Mouse (Mus musculus) kidney, postnatal 14 days (tissue): ENCODE measurements around the gene Olfr1508.
"Not testable (repeated sequence)": the region's sequence is repeated elsewhere in the genome, so short reads cannot be mapped to it uniquely, and the experiment has no call there.

ENCODE experiments used
- DNase-seq: peaks from one replicate; pipeline ENCODE4 v3.0.0; 2022; ENCODE audit warnings: mixed read lengths

The Olfr1508 gene

DNA sequence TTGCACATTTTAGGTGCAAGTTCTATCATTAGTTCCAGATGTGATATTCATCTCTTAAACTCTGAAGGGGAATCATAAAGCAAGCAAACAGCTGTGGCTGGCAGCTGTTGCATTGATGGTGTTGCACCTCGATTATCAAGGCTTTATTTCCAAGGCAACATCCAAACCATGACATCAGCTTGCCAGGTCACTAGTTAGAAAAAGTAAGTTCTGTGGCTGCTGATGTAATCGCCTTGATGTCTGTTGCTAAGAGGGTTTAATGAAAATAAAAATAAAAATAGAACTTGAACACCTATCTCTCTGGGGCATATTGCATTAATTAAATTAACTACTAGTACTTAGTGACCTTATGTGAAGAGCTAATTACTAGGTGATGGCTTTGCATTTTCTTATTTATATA lies at the start of gene Olfr1508:
Olfr1508 (minus strand) TSS at position 101 of the 400 bp plus-strand sequence.
- DNase-seq, result no peak

GRCm38 (mm10) chr14:52495516-52495915 lies 28.2 kb upstream of the Olfr1508 start, which contains the start of gene Olfr1507:
Gene Olfr1507 (minus strand): TSS chr14:52495749.
- DNase-seq, result no peak

DNA sequence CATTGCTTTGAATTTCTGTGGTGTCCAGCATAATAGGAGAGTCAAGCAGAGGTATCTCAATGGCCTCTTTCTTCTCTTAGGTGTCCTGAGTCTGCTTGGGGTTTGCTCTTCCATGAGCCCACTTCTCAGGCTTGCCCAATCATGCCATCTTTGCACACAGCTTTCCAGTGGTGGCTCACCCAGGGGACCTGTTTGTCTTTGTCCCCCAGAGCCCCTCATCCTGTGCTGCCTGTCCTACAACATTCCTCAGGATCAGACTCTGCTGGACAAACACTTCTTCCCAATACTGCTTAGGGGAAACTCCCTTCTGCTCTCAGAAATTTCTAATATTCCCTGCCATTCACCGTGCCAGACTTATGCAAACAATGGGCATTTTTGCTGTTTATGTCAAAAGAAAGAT lies 1.6 kb downstream of the Olfr1508 start:
- no peak for DNase-seq

- DNase-seq, result no peak
These were observed 5.4 kb downstream of the Olfr1508 start for GRCm38 (mm10) chr14:52461928-52462327.

- DNase-seq, result no peak
These were observed 16.2 kb downstream of the Olfr1508 start for GRCm38 (mm10) chr14:52451138-52451537.

DNA sequence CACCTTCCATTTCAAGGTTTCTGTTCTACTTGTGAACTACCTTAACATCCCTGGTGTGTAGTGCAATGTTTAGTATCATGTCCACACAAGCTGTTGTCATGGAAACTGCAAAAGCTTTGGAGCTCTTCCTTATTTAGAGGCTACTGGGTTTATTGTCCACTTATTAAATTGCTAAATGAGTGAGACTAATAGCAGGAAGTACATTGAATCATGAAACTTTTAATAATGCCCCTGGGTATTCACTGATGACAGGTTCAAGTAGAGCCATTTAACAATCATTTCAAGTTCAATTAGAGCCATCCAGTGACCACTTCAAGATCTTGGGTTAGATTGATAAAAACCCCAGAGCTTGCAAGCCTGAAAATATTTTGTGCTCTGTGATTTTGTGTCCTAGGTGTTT lies 24.6 kb downstream of the Olfr1508 start, which contains the start of gene Olfr1509:
Olfr1509 (plus strand) TSS at position 301 of the 400 bp plus-strand sequence.
- no peak for DNase-seq

DNA sequence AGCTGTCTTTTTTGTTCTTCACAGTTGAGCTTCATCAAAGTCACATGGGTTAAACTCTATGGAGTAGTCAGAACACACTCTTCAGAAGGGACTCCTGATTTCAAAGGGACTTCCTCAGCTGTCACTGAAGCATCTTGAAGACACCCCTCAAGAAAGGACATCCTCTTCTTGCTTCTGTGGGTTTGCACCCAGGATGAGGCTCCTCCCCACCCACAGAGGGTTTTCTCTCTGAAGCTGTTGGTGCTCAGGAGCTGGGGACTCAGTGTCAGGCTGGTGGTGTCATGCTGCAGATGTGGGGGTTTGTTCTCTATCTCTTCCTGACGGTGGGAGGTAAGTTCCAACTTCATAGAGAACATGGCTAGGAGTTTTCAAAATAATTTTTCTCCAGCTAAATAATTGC lies 39.6 kb downstream of the Olfr1508 start:
- DNase-seq, result no peak

DNA sequence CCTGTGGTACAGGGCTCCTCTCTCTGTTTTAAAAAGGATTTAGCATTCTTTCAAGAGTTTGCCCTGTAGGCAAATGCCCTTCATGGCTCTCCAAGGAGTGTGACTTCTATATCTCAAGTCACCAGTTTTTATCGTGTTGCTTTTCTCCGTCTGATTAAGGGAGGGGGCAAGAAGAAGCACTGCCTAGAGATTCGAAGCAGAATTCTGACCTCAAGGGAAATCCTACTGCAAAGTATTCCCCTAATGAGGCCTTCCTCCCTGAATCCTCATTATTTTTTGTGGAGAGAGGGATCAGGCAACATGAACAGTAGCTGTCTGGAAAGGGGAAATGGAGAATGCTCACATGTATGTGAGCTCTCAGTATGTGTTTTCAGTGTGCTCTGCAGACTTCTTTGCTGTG lies 53.0 kb downstream of the Olfr1508 start, which contains the start of gene Olfr1510:
Olfr1510 (minus strand) TSS at position 101 of the 400 bp plus-strand sequence.
- DNase-seq, result no peak

DNA sequence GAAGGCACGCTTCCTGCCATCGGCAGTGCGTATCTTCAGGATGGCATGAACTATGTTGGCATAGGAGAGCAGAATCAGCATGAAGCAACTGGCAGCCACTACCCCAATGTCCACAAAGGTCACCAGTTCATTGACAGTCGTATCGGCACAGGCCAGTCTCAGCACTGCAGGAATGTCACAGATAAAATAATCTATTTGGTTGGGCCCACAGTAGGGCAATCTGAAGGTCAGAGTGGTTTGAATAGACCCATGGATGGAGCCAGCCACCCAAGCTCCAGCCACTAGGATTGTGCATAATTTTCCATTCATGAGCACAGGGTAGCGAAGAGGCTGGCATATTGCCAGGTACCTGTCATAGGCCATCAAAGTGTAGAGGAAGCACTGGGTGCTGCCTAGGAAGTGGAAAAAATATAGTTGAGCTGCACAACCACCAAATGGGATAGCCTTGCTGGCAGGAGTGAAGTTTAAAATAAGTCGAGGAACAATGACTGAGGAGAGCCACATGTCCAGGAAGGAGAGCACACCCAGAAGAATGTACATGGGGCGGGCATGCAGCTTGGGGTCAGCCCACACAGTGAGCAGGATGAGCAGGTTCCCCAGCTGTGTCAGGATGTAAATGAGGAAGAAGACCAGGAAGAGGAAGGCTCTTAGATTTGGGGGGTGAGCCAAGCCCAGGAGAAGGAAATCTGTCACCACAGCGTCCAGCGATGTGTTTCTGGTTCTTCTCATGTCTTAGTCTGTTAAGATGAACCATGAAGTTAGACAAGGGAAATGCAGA lies 57.0 kb downstream of the Olfr1508 start:
- not testable (repeated sequence) for DNase-seq
